Mouse (Mus musculus) lung, embryonic 16.5 days (tissue): Measurements from ENCODE around the gene Rex1bd. TPM values are rescaled to one million over a fixed set of nuclear protein-coding genes. Genes with fewer than 3 reads are reported as not detected.

Experiments
- ATAC-seq: fragments of 200-750 bp; cut with Nextera tagmentation; 2 replicates; pipeline ENCODE4 v1.8.0; 2017; ENCODE audit warnings: low read depth, mild to moderate bottlenecking, moderate library complexity
- H3K27ac ChIP-seq: fragments of 300-500 bp; sonication (generic); 2 replicates; pipeline ENCODE4 v1.5.1; 2014; ENCODE audit warnings: mild to moderate bottlenecking, control low read depth, low read length
- H3K27me3 ChIP-seq: fragments of 300-500 bp; sonication (generic); 2 replicates; pipeline ENCODE4 v1.6.1; 2014; ENCODE audit warnings: low read depth, low read length, mixed read lengths; ENCODE audit not compliant: control insufficient read depth, insufficient read depth
- H3K36me3 ChIP-seq: fragments of 300-500 bp; sonication (generic); 2 replicates; pipeline ENCODE4 v1.6.1; 2014; ENCODE audit warnings: low read length; ENCODE audit not compliant: control insufficient read depth, insufficient read depth
- H3K4me1 ChIP-seq: fragments of 300-500 bp; sonication (generic); replicated peaks from 2 replicates; pipeline ENCODE4 v1.6.1; 2014; ENCODE audit warnings: low read length, mixed read lengths; ENCODE audit not compliant: control insufficient read depth, insufficient read depth
- H3K4me2 ChIP-seq: fragments of 300-500 bp; sonication (generic); 2 replicates; pipeline ENCODE4 v1.6.1; 2014; ENCODE audit warnings: low read depth, low read length, control low read depth
- H3K4me3 ChIP-seq: fragments of 300-500 bp; sonication (generic); 2 replicates; pipeline ENCODE4 v1.5.1; 2014; ENCODE audit warnings: mild to moderate bottlenecking, low read length, control low read depth
- H3K9ac ChIP-seq: fragments of 300-500 bp; sonication (generic); 2 replicates; pipeline ENCODE4 v1.6.1; 2014; ENCODE audit warnings: low read length, control low read depth
- H3K9me3 ChIP-seq: fragments of 300-500 bp; sonication (generic); 2 replicates; pipeline ENCODE4 v1.6.1; 2016; ENCODE audit warnings: low read length; ENCODE audit not compliant: control insufficient read depth
- WGBS: fragments of 180-500 bp; shearing (Covaris S2); extraction: QIAGEN DNeasy Blood & Tissue Kit; methylation state at CpG from one replicate; pipeline ENCODE4 v1.1.7; 2014; 5-methylcytosine and 5-hydroxymethylcytosine counted together
- polyA plus RNA-seq: library from polyadenylated mRNA; unstranded; fragments of >200 nt; fragmentation: Nextera tagmentation; extraction: Ambion mirVana; gene quantifications from 2 replicates; pipeline ENCODE4 v1.2.1, GENCODE M21; 2015

Gene Rex1bd
- polyA plus RNA-seq, 1 experiment from 2014 or later = 125 TPM

- 78% methylated on average over 1 of the region's 1 CpGs for WGBS
- Histone ChIP-seq H3K4me3 (no peak overlapping the region), H3K36me3 (peaks cover 4% of the 10 kb centered on the region), H3K27ac (no peak overlapping the region), H3K4me1 (no peaks in the 10 kb centered on the region), H3K27me3 (no peaks in the 10 kb centered on the region), H3K4me2 (no peak overlapping the region), H3K9ac (no peak overlapping the region), H3K9me3 (no peaks in the 10 kb centered on the region)
- ATAC-seq = no peak
These were observed 49.6 kb downstream of the Rex1bd start for GRCm38 (mm10) chr8:70456996-70457395.

Other genes starting within 250 kb of the Rex1bd start
- 60.0 and 66.8 TPM in 2 replicates for gene Homer3, start 223.9 kb downstream of the Rex1bd start, polyA plus RNA-seq
- gene Ddx49, start 204.3 kb downstream of the Rex1bd start, polyA plus RNA-seq = 39.6 and 44.8 TPM in 2 replicates
- 325 and 349 TPM in 2 replicates for gene Cope, start 204.2 kb downstream of the Rex1bd start, polyA plus RNA-seq
- 2.4 and 3.0 TPM in 2 replicates for gene Cers1, start 191.0 kb downstream of the Rex1bd start, polyA plus RNA-seq
- gene Gdf1, start 176.9 kb downstream of the Rex1bd start, polyA plus RNA-seq = 0.40 and 1.4 TPM in 2 replicates
- 8.7 and 10.5 TPM in 2 replicates for gene Upf1, start 153.5 kb downstream of the Rex1bd start, polyA plus RNA-seq
- 0.68 and 0.75 TPM in 2 replicates for gene Comp, start 133.2 kb downstream of the Rex1bd start, polyA plus RNA-seq
- gene Crtc1, start 67.2 kb downstream of the Rex1bd start, polyA plus RNA-seq = 13.9 and 15.4 TPM in 2 replicates
- gene Klhl26, start 29.8 kb downstream of the Rex1bd start, polyA plus RNA-seq = 28.8 and 29.4 TPM in 2 replicates
- gene Tmem59l, start 19.4 kb downstream of the Rex1bd start, polyA plus RNA-seq = 5.6 and 7.0 TPM in 2 replicates
- 166 and 169 TPM in 2 replicates for gene Crlf1, start 13.6 kb downstream of the Rex1bd start, polyA plus RNA-seq
- gene Uba52, start 4.0 kb upstream of the Rex1bd start, polyA plus RNA-seq = 917 and 987 TPM in 2 replicates
- gene Fkbp8, start 21.0 kb upstream of the Rex1bd start, polyA plus RNA-seq = 300 and 319 TPM in 2 replicates
- 54.0 and 55.3 TPM in 2 replicates for gene Kxd1, start 21.2 kb upstream of the Rex1bd start, polyA plus RNA-seq
- gene Ell, start 32.7 kb upstream of the Rex1bd start, polyA plus RNA-seq = 19.8 and 21.4 TPM in 2 replicates
- 118 and 121 TPM in 2 replicates for gene Isyna1, start 87.6 kb upstream of the Rex1bd start, polyA plus RNA-seq
- 106 and 108 TPM in 2 replicates for gene Ssbp4, start 102.1 kb upstream of the Rex1bd start, polyA plus RNA-seq
- 2.0 and 3.2 TPM in 2 replicates for gene Lrrc25, start 109.4 kb upstream of the Rex1bd start, polyA plus RNA-seq
- 0.45 and 0.60 TPM in 2 replicates for gene Gdf15, start 125.7 kb upstream of the Rex1bd start, polyA plus RNA-seq
- gene Pgpep1, start 153.6 kb upstream of the Rex1bd start, polyA plus RNA-seq = 43.6 and 46.7 TPM in 2 replicates
- 197 and 214 TPM in 2 replicates for gene Lsm4, start 166.5 kb upstream of the Rex1bd start, polyA plus RNA-seq
- gene Jund, start 192.2 kb upstream of the Rex1bd start, polyA plus RNA-seq = 26.2 and 28.8 TPM in 2 replicates
- gene Iqcn, start 196.7 kb upstream of the Rex1bd start, polyA plus RNA-seq = not detected in 2 replicates
- gene Gm3336, start 211.8 kb upstream of the Rex1bd start, polyA plus RNA-seq = 0.26 TPM in 1 of 2 replicates, not detected in the other
- gene Pde4c, start 217.0 kb upstream of the Rex1bd start, polyA plus RNA-seq = 0.10 and 0.19 TPM in 2 replicates
- 14.8 and 16.2 TPM in 2 replicates for gene Rab3a, start 247.9 kb upstream of the Rex1bd start, polyA plus RNA-seq